Mouse (Mus musculus): Measurements from ENCODE around the gene Taf1.

Gene Taf1

DNA sequence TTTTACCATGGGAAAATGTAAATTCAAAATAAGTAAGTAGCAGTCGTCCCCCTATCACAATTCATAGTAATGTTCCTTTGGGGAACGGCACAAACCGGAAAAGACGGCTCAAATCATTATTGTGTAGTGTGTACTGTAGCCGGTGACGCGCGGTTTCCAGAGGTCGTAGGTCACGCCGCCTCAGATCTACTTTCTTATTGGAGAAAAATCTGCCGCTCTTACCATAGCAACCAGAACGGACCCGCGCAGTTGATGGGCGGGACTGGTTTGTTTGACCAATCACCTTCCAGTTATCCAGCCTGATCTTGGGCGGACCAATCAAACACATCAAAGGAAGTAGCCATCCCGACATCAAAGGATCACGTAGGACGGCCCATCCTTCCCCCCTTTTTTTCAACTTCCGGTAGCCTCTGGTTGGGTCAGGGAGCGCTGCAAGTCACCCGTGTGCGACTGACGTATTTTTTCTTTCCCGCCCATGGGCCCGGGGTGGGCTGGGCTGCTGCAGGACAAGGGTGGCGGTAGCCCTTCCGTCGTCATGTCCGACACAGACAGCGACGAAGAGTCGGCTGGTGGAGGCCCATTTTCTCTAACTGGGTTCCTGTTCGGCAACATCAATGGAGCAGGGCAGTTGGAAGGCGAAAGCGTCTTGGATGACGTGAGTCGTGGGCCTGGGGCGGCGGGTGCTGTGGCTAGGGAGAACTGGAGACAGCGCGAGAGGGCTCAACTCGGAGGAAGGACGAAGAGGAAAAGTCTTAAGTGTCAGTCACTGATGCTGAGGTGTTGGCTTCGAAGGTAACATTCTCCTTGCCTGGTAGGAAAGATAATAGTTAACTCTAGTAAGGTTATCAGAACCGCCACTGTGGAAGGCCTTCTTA lies at the start of gene Taf1:
TSS of gene Taf1 (plus strand) at position 388 of the 875 bp plus-strand sequence.
- DNase-seq (ENCODE audit: low read depth) = peak; percentile 95

DNA sequence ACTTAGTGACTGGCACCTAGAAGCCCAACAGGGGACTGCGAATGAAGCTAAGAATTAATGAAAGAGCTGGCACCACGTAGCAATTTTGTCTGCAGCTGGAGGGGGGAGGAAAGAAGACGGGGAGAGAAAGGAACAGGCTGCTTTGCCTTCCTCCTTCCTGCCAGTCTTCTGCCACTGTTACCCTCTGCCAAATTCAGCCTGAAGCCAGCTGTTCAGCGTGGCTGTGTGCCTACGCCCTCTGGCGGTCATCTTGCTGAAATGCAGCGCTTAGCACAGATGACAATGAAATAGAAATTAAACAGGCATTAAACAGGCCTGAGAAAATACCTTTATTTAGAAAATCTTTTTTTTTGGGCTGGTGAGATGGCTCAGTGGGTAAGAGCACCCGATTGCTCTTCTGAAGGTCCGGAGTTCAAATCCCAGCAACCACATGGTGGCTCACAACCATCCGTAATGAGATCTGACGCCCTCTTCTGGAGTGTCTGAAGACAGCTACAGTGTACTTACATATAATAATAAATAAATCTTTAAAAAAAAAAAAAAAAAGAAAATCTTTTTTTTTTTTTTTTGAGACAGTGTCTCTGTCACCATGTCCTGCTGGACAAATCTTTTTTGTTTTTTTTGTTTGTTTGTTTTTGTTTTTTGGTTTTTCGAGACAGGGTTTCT lies 45.9 kb upstream of the Taf1 start:
- DNase-seq (ENCODE audit: low read depth) = peak; percentile 79

DNA sequence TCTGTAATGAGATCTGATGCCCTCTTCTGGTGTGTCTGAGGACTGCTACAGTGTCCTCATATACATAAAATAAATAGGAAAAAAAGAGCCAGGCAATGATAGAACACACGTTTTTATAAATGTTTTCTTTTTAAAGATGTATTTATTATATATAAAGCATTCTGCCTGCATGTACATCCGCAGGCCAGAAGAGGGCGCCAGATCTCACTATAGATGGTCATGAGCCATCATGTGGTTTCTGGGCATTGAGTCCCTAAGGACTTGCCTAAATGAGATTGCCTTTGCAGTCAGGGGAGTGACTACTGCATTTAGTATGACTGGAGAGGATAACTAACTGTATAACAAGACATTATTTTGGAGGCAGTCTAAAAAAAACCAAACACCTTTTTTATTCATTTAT lies 27.9 kb upstream of the Taf1 start:
- DNase-seq (ENCODE audit: low read depth) = peak; percentile 77

DNA sequence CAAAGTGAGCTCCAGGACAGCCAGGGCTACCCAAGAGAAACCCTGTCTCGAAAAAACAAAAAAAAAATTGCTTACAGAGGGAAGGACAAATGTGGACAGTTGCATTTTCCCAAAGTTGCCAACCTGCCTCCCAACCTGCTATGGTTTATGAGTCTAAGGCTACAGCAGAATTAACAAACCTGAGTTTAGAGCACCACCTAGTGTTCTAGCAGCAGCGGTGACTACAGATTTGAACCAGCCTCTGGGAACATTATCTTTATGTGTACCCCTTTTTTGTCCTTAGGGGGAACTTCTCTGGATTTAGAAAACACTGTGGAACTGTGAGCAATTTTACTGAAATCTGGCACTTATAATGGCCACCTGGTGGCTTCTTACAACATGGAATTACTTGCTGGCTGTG lies 16.8 kb upstream of the Taf1 start:
- DNase-seq (ENCODE audit: low read depth) = peak; percentile 44

DNA sequence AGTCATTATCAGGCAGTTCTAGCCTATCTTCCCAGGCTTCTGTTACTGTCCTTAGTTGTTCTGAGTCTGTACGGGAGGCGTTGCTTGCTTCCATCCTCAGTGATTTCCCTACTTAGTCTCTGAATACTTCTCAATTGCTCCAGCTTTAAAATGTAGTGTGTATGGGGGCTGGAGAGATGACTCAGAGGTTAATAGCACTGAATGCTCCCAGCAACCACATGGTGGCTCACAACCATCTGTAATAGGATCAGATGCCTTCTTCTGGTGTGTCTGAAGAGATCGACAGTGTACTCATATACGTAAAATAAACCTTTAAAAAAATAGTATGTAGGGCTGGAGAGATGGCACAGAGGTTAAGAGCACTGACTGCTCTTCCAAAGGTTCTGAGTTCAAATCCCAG lies 14.5 kb upstream of the Taf1 start:
- DNase-seq (ENCODE audit: low read depth) = peak; percentile 53

DNA sequence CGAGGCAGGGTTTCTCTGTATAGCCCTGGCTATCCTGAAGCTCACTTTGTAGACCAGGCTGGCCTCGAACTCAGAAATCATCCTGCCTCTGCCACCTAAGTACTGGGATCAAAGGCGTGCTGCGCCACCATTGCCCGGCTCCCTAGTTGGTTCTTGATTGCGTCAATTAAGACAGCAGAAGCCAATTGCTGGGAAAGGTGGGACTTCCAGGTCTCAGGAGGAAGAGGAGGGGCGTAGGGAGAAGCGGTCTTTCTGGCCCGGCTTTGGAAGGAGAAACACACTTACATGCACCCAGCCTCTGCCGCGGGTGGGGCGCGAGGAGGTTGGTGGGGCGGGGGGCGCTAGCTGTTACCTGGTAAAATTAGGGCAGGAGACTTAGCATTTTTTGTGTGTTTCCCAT lies 10.5 kb upstream of the Taf1 start:
- DNase-seq (ENCODE audit: low read depth) = no peak

- peak; percentile 76 for DNase-seq (ENCODE audit: low read depth)
Measured at GRCm38 (mm10) chrX:101527356-101527755, 5.2 kb upstream of the Taf1 start.

DNA sequence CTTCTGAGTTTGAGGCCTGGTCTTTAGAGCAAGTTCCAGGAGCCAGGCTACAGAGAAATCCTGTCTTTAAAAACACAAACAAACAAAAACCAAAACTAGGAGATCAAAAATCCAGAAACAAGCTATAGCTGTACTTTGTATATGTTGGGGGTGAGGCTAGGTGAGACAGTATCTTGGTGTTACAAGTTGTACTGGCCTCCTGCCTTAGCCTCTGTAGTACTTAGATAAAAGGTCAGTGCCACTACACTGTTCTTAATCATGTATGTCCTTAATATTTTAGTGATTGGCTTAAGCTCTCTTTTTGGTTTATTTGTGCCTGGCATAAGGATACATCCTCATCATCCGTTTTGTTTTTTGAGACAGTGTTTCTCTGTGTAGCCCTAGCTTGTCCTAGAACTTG lies 52.9 kb downstream of the Taf1 start:
- DNase-seq (ENCODE audit: low read depth) = no peak

GRCm38 (mm10) chrX:101616183-101616582 lies 83.6 kb downstream of the Taf1 start:
- no peak for DNase-seq (ENCODE audit: low read depth)

GRCm38 (mm10) chrX:101617889-101618288 lies 85.4 kb downstream of the Taf1 start:
- DNase-seq (ENCODE audit: low read depth) = no peak

DNA sequence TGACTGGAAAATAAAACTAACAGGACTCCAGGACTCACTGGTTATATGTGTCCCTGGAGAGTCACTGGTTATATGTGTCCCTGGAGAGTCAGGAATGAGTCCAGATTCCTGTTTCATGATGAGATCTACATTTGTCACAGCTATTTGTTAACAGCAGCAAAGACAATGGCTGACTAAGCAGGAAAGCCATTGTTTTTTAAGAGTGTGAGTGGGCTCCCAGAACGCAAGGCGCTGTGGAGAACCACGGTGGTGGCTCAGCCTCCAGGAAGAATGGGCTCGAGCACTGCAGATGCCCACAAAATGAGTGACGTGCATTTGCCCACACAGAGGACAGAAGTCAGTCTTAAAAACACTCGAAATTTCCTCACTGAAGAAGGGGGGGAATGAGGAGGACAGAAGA lies 87.8 kb downstream of the Taf1 start:
- no peak for DNase-seq (ENCODE audit: low read depth)

DNA sequence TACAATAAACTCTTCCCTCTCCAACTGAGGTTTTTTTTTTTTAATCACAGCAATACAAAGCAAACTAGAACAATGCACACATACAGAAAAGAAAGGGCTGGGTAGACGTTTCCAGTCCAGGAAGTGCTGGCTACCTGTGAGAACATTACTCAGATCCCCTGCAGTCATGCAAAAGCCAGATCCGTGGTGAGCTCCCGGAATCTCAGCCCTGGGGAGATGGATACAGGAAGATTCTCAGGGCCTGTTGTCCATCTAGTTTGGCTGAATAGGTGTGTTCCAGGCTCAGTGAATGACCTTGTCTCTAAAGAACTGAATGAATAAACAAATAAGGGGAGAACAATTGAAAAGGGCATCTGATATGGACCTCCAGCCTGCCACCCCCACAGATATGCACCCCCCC lies 90.0 kb downstream of the Taf1 start:
- no peak for DNase-seq (ENCODE audit: low read depth)

DNA sequence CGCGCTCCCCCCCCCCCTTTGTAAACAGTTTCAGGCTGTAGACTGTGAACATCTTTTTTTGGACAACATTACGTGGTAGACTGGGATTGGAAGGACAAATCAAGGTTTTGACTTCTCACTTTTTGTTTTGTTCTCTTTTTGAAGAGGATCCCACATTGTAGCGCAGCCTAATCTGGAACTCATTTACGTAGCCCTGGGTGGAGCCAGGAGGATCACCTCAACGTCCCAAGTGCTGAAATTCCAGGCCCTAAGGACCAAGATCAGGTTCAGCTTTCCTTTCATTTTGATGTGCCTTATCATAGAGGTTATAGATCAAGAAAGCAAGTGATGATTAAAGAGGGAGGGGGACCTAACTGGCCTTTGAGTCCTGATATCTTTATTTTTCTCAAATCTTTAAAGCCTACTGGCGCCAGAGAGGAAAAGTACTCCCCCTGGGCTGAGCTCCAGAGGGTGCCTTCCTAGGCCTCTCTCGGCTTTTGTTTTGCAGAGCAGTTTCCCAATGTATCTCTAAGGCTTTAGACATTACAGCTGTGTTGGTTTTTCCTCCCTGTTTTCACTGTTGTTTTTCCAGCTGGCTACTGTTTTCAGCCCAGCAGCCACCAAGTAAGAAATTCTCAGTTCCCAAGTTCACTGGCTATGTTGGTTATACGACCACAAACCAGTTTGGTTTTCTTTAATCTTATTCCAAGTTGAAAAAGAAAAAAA lies 104.4 kb downstream of the Taf1 start:
- DNase-seq (ENCODE audit: low read depth) = no peak

- no peak for DNase-seq (ENCODE audit: low read depth)
Measured at GRCm38 (mm10) chrX:101638856-101639255, 106.3 kb downstream of the Taf1 start.

DNA sequence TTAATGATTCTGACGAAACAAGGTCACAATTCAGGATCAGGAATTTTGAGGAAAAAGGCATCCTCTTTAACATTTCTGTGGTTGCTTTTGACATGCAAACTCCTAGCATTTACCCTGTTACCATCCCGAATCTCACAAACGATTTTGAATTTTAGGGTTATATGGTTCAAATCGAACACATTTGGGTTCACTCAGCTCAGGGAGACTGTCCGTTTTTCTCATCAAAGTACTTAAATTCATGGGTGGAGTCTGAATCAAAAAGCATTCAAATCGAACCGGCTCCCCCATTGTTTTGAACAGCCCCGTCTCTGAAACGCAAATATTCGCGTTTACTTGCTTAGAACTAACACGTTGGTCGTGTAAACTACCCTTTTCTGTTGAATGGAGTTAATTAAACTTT lies 106.8 kb downstream of the Taf1 start:
- no peak for DNase-seq (ENCODE audit: low read depth)

DNA sequence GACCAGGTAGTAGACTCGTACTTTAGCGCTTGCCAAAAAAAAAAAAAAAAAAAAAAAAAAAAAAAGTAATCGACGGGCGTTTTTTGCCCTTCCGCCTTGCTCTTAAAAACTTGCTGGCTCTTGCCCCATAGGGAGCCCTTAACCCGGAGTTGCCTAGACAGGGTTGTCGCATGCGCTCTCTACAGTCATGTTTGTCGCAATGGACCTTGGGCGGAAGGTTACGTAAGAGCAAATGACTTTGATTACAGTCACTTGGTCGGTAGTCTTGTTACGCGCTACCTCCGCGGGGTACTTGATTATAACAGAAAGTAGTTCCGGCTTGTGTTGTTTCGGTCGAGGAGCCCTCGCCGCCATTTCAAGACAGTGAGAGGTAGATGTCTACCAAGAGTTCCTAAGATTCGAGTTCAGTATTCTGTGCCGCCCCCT lies 107.2 kb downstream of the Taf1 start, which contains the start of gene Ogt:
TSS of gene Ogt (plus strand) at position 320 of the 426 bp plus-strand sequence.
- peak; percentile 91 for DNase-seq (ENCODE audit: low read depth)

DNA sequence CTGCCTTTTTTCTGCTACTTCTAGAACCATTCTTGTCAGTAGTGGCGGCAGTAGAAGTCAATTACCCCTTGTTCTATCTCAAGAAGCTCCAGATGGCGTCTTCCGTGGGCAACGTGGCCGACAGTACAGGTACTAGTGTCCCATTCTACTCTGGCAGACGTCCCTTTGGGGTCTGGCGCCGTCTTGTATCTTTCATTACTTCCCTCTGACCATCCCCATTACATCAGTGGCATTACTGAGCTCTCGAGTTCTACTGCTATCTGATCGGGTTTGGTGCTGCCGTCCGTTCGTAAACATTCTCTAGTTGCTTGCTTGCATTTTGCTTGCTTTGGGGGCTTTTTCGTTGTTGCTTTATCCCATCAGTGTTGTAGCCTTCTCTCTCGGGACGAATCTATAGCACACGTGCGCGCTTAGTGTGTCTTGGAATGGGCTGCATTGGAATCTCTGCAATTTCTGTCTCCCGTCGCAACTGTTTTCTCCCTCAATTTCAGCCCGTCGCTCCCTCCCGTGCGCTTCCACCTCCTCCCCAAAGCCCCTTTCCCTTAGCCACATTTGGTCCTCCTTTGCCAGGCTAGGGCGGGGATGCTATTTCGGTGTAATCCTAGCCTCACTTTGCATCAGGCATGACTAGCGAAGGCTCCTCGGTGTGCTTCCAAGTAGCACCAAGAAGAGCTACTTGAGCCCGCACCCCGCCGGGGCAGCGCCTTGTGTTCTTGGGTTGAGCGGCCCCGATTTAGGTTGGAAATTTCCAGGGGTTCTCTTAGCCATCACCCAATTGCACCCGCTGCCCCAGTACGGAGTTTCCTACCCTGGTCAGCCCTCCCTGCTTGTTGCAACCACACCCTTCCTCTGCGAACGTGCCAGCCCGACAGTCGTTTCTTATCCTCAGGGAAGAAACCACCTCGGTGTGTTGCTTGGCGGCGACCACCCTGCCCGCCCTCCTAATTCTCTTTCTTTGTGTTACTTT lies 107.9 kb downstream of the Taf1 start:
- DNase-seq (ENCODE audit: low read depth) = peak; percentile 51

- DNase-seq (ENCODE audit: low read depth) = no peak
Measured at GRCm38 (mm10) chrX:101641161-101641530, 108.6 kb downstream of the Taf1 start.

DNA sequence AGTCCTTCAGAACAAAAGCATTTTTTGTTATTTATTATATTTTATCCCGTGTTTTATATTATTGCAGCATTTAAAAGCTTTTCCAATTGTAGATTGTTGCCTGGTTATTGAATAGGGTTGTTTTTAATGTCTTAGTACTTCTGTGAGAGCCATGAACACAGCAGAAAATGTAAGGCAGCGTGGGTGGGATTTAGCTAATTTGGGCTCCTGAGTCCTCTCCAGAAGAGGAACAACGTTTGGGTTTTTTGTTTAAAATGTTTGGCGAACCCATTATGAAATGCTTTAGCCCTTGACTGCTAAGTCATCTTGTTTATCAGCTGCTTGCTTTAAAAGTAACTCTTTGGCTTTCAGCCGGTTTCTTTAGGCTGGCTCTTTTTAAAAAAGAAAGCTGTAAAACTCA lies 109.6 kb downstream of the Taf1 start:
- no peak for DNase-seq (ENCODE audit: low read depth)

GRCm38 (mm10) chrX:101645286-101645685 lies 112.8 kb downstream of the Taf1 start:
- DNase-seq (ENCODE audit: low read depth) = no peak

- no peak for DNase-seq (ENCODE audit: low read depth)
Measured at GRCm38 (mm10) chrX:101646621-101647020, 114.1 kb downstream of the Taf1 start.
